Mouse (Mus musculus): ENCODE data around the gene Eno1. TPM values are rescaled to one million over a fixed set of nuclear protein-coding genes. Genes with fewer than 3 reads are reported as not detected.
A peak's percentile ranks its signal among the peaks of the same experiment; 100 is the strongest.
"Not testable (repeated sequence)": the region's sequence is repeated elsewhere in the genome, so short reads cannot be mapped to it uniquely, and the experiment has no call there.

Gene Eno1
- polyA plus RNA-seq, 1 experiment from 2014 or later: 1,302 TPM

- Histone ChIP-seq H3K27ac (no peak overlapping the region), H3K9ac (no peak overlapping the region), H3K4me3 (replicated peaks) (no peak overlapping the region), H3K36me3 (no peaks in the 10 kb centered on the region), H3K9me3 (no peaks in the 10 kb centered on the region), H3K27me3 (replicated peaks) (no peaks in the 10 kb centered on the region), H3K4me2 (no peak overlapping the region), H3K4me1 (peaks cover 11% of the 10 kb centered on the region)
- WGBS: 85% methylated on average over 5 of the region's 5 CpGs
- no peak for ATAC-seq (ENCODE audit: insufficient read depth, low FRiP score, low read depth)
Observed at GRCm38 (mm10) chr4:150275531-150275930, 39.0 kb downstream of the Eno1 start.

- H3K9ac ChIP-seq; ATAC-seq (ENCODE audit: insufficient read depth, low FRiP score, low read depth); H3K27ac ChIP-seq; H3K9me3 ChIP-seq; H3K4me3 ChIP-seq (replicated peaks); H3K4me2 ChIP-seq; H3K27me3 ChIP-seq (replicated peaks); H3K36me3 ChIP-seq; H3K4me1 ChIP-seq: not testable (repeated sequence)
- whole genome bisulfite sequencing: 80% methylated on average over 7 of the region's 7 CpGs
Observed at GRCm38 (mm10) chr4:150279336-150279735, 42.8 kb downstream of the Eno1 start.

DNA sequence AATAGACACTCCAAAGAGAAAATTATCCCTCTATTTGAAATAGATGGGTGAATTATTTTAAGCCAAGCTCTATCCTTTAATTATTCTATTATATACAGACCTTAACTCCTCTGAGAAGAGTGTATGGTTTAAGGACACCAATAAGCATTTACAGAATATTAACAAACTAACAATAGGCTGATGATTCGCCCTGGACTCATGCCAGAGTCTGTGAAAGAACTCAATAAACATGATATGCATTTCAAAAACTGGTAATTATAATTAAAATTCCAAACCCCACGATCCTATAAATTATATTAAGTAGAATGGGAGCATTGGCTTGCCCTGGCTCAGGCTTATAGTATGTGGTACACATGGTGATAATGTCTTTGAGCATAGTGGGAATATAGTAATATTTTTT lies 43.5 kb downstream of the Eno1 start:
- 60% methylated on average over 2 of the region's 2 CpGs for WGBS
- no peaks in the 10 kb centered on the region for H3K9me3 ChIP-seq

DNA sequence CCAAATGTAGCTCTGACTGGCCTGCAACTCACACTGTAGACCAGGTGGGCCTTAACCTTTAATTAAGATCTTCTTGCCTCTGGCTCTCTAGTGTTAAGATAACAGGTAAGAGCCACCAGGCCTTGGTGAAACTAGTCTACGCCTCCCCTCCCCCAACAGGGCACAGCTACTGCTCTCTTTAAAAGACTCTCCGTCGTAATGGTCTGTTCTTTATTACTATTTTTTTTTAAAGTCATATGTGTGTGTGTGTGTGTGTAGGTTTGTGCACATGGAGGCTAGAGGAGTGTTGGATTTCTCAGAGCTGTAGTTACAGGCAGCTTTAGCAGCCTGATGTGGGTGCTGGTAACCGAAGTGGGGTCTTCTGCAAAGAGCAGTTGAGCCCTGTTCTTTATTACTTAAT lies 43.9 kb downstream of the Eno1 start:
- Histone ChIP-seq H3K9me3 (no peaks in the 10 kb centered on the region), H3K36me3 (no peaks in the 10 kb centered on the region), H3K4me3 (replicated peaks) (peak overlapping the region; percentile 99), H3K27me3 (replicated peaks) (no peaks in the 10 kb centered on the region), H3K27ac (peak overlapping the region; percentile 97), H3K9ac (no peak overlapping the region), H3K4me1 (peaks cover 10% of the 10 kb centered on the region), H3K4me2 (peak overlapping the region; percentile 62)
- WGBS: 44% methylated on average over 4 of the region's 4 CpGs
- ATAC-seq (ENCODE audit: insufficient read depth, low FRiP score, low read depth): no peak

More for the DNA sequence above, 43.5 kb downstream of the Eno1 start:
- H3K36me3 ChIP-seq: no peaks in the 10 kb centered on the region
- no peak for ATAC-seq (ENCODE audit: insufficient read depth, low FRiP score, low read depth)
- H3K9ac ChIP-seq: no peak overlapping the region
- no peaks in the 10 kb centered on the region for H3K27me3 ChIP-seq (replicated peaks)
- peak overlapping the region; percentile 62; the same call in 1 of the 2 replicates for H3K4me2 ChIP-seq
- no peak overlapping the region for H3K27ac ChIP-seq
- no peak overlapping the region for H3K4me3 ChIP-seq (replicated peaks)
- H3K4me1 ChIP-seq: peaks cover 10% of the 10 kb centered on the region

DNA sequence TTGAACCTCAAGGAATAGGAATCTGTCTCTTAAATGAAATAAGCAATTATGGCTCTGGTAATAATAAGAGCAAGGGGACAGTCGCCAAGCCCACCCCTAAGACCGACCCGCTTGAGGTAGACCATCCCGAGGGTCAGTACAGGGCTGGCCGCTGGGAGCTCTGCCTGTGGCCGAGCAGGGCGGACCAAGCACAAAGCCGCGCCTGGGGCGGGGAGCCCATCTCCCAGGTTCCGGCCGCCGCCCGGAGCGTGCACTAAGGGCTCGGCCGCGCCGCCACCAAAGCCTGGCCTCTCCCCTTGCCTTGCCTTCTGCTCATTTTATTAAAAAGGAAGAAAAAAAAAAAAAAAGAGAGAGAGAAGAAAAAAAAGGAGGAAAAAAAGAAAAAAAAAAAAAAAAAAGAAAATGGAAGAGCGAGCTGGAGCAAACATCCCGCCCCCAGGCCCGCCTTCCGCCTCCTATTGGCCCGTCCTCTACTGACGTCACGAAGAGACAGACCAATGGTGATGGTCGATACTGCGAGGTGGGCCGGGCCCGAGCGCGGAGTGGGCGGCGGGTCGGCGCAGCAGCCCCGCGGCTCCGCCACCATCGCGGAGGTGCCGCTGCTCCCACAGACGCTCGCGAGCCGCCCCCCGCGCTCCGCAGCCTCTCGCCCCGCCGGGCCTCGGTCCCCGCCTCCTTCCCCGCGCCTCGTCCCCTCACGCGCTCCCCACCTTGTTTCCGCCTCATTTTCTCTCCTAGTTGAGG lies 44.7 kb downstream of the Eno1 start, which contains the start of gene Rere:
Gene Rere (plus strand): TSS at position 629 of the 744 bp plus-strand sequence.
- peak within 1 kb of the TSS; percentile 97 for H3K27ac ChIP-seq
- under 1% methylated on average over 56 of the region's 60 CpGs for WGBS
- H3K27me3 ChIP-seq (replicated peaks): no peaks in the 10 kb centered on the region
- H3K9ac ChIP-seq: peak within 1 kb of the TSS; percentile 85
- no peaks in the 10 kb centered on the region for H3K9me3 ChIP-seq
- ATAC-seq (ENCODE audit: insufficient read depth, low FRiP score, low read depth): peak; percentile 98
- H3K4me3 ChIP-seq (replicated peaks): peak within 1 kb of the TSS; percentile 99
- no peaks in the 10 kb centered on the region for H3K36me3 ChIP-seq
- H3K4me2 ChIP-seq: peak within 1 kb of the TSS; percentile 65
- peaks cover 10% of the 10 kb centered on the region for H3K4me1 ChIP-seq

DNA sequence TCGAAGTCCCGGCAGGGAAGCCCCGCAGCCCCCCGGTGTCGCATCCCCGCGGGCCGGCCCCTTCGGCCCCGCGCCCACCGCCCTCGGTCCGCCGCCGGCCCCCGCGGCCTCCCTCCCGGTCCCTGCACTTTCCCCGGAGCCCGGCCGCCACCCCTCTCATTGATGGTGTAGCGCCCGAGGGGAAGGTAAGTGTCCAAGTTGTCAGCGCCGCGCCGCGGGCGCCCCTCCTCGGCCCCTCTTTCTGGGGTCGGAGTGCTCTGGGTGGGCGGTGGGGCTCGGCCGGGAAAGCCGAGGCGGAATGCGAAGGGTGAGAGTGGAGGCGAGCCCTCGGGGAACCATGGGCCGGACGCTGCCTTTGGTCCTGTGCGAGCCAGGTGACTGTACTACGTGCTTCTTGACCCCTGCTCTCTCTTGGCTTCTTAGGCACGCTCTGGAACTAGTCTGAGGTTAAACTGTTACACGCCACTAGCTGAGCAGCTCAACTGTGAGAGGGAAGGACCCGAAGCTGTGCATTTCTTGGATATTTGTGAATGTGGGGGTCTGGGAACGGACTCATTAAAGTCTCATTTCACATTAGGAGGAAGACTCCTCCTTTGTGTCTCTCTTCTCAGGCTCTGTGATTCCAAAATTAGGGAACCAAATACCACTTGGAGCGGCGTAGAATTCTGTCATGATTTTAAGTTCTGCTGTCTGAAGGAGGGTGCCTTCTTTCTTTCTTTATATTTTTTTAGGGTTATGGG lies 45.5 kb downstream of the Eno1 start:
- WGBS: under 1% methylated on average over 49 of the region's 50 CpGs
- H3K27ac ChIP-seq: peak overlapping the region; percentile 97
- peaks cover 10% of the 10 kb centered on the region for H3K4me1 ChIP-seq
- H3K9ac ChIP-seq: peak overlapping the region; percentile 85
- no peaks in the 10 kb centered on the region for H3K9me3 ChIP-seq
- peak; percentile 21; the same call in 1 of the 2 replicates for ATAC-seq (ENCODE audit: insufficient read depth, low FRiP score, low read depth)
- H3K36me3 ChIP-seq: no peaks in the 10 kb centered on the region
- H3K27me3 ChIP-seq (replicated peaks): no peaks in the 10 kb centered on the region
- peak overlapping the region; percentile 65 for H3K4me2 ChIP-seq
- peak overlapping the region; percentile 99 for H3K4me3 ChIP-seq (replicated peaks)

GRCm38 (mm10) chr4:150282631-150283334 lies 46.3 kb downstream of the Eno1 start:
- Histone ChIP-seq H3K27me3 (replicated peaks) (no peaks in the 10 kb centered on the region), H3K4me1 (peaks cover 10% of the 10 kb centered on the region), H3K36me3 (no peaks in the 10 kb centered on the region), H3K9me3 (no peaks in the 10 kb centered on the region), H3K4me3 (replicated peaks) (peak overlapping the region; percentile 99), H3K27ac (peak overlapping the region; percentile 97; the same call in 1 of the 2 replicates), H3K9ac (peak overlapping the region; percentile 85; the same call in 1 of the 2 replicates), H3K4me2 (peak overlapping the region; percentile 65)
- no peak for ATAC-seq (ENCODE audit: insufficient read depth, low FRiP score, low read depth)
- 6% methylated on average over 5 of the region's 5 CpGs for WGBS

DNA sequence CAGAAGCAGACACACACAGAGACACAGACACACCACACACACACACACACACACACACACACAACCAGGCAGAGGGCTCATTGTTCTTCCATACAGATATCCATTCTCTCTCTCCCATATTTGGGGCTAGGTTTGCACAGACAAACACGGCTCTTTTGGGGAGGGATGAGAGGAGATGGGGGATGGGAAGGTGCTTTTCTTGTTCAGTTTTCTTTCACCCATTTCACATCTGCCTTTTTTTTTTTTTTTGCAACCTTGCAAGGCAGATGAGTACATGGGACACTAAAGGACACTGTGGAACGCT lies 46.8 kb downstream of the Eno1 start:
- Histone ChIP-seq H3K9me3 (no peaks in the 10 kb centered on the region), H3K4me3 (replicated peaks) (peak overlapping the region; percentile 99), H3K4me1 (peaks cover 10% of the 10 kb centered on the region), H3K9ac (no peak overlapping the region), H3K27me3 (replicated peaks) (no peaks in the 10 kb centered on the region), H3K36me3 (no peaks in the 10 kb centered on the region), H3K4me2 (peak overlapping the region; percentile 65), H3K27ac (peak overlapping the region; percentile 18; the same call in 1 of the 2 replicates)
- 16% methylated on average over 2 of the region's 2 CpGs for whole genome bisulfite sequencing
- no peak for ATAC-seq (ENCODE audit: insufficient read depth, low FRiP score, low read depth)

DNA sequence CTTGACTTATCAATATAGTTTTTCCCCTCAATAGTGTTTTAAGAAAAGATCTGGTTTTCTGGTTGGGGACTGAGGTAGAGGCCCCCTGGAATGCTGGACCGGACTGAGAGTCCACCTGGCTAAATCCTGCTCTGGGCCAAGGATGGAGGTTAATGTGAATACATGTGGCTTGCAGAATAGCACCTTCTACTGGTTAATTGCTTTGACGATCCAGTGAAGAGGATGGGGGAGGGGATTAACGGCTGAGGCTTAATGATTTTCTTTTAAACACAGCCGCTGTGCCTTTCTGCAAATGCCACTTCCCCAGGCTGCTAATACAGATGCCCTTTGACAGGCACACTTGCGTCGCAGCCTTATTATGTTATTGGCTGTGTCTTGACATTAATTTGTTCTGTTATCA lies 47.5 kb downstream of the Eno1 start:
- H3K4me3 ChIP-seq (replicated peaks): peak overlapping the region; percentile 99; the same call in 1 of the 2 replicates

GRCm38 (mm10) chr4:150286980-150287379 lies 50.5 kb downstream of the Eno1 start:
- Histone ChIP-seq H3K9me3 (no peaks in the 10 kb centered on the region), H3K4me2 (no peak overlapping the region), H3K27me3 (replicated peaks) (no peaks in the 10 kb centered on the region), H3K9ac (no peak overlapping the region), H3K4me3 (replicated peaks) (no peak overlapping the region), H3K27ac (no peak overlapping the region), H3K36me3 (no peaks in the 10 kb centered on the region; the same call in 1 of the 2 replicates), H3K4me1 (peaks cover 21% of the 10 kb centered on the region)
- ATAC-seq (ENCODE audit: insufficient read depth, low FRiP score, low read depth): no peak
- WGBS: 81% methylated on average over 8 of the region's 8 CpGs

More for the DNA sequence above, 47.5 kb downstream of the Eno1 start:
- ATAC-seq (ENCODE audit: insufficient read depth, low FRiP score, low read depth): no peak
- no peaks in the 10 kb centered on the region for H3K9me3 ChIP-seq
- no peak overlapping the region for H3K9ac ChIP-seq
- WGBS: 12% methylated on average over 6 of the region's 6 CpGs
- H3K4me2 ChIP-seq: peak overlapping the region; percentile 65
- H3K4me1 ChIP-seq: peaks cover 17% of the 10 kb centered on the region
- no peaks in the 10 kb centered on the region for H3K27me3 ChIP-seq (replicated peaks)
- H3K27ac ChIP-seq: no peak overlapping the region
- H3K36me3 ChIP-seq: no peaks in the 10 kb centered on the region

- WGBS: 68% methylated on average over 1 of the region's 1 CpGs
- H3K9ac ChIP-seq; H3K27me3 ChIP-seq (replicated peaks); H3K4me2 ChIP-seq; ATAC-seq (ENCODE audit: insufficient read depth, low FRiP score, low read depth); H3K9me3 ChIP-seq; H3K4me3 ChIP-seq (replicated peaks); H3K36me3 ChIP-seq; H3K27ac ChIP-seq: not testable (repeated sequence)
- H3K4me1 ChIP-seq: peaks cover 21% of the 10 kb centered on the region
Observed at GRCm38 (mm10) chr4:150287463-150287862, 50.9 kb downstream of the Eno1 start.
